Mouse (Mus musculus): Measurements from ENCODE around the gene Stat5b.

Stat5b gene

GRCm38 (mm10) chr11:100865618-100866017, 15.1 kb upstream of the Stat5b start:
- DNase-seq (ENCODE audit: low read depth) = no peak

GRCm38 (mm10) chr11:100863141-100863540, 12.6 kb upstream of the Stat5b start:
- DNase-seq (ENCODE audit: low read depth) = no peak

- DNase-seq (ENCODE audit: low read depth) = no peak
These were observed 11.3 kb upstream of the Stat5b start for GRCm38 (mm10) chr11:100861836-100862235.

- no peak for DNase-seq (ENCODE audit: low read depth)
These were observed 10.8 kb upstream of the Stat5b start for GRCm38 (mm10) chr11:100861335-100861734.

GRCm38 (mm10) chr11:100860198-100861048, 9.9 kb upstream of the Stat5b start:
- DNase-seq (ENCODE audit: low read depth) = peak; percentile 75

GRCm38 (mm10) chr11:100859579-100860075, 9.1 kb upstream of the Stat5b start:
- DNase-seq (ENCODE audit: low read depth) = no peak

- no peak for DNase-seq (ENCODE audit: low read depth)
These were observed 8.5 kb upstream of the Stat5b start, which contains the start of gene Stat5a for GRCm38 (mm10) chr11:100858935-100859578. Gene Stat5a, plus strand, starts transcription at chr11:100859351.

GRCm38 (mm10) chr11:100857960-100858359, 7.4 kb upstream of the Stat5b start:
- no peak for DNase-seq (ENCODE audit: low read depth)

GRCm38 (mm10) chr11:100855178-100855577, 4.7 kb upstream of the Stat5b start:
- no peak for DNase-seq (ENCODE audit: low read depth)

- DNase-seq (ENCODE audit: low read depth) = no peak
These were observed 3.7 kb upstream of the Stat5b start for GRCm38 (mm10) chr11:100854268-100854667.

- DNase-seq (ENCODE audit: low read depth) = no peak
These were observed 2.5 kb upstream of the Stat5b start for GRCm38 (mm10) chr11:100853018-100853417.

GRCm38 (mm10) chr11:100852088-100852487, 1.6 kb upstream of the Stat5b start:
- no peak for DNase-seq (ENCODE audit: low read depth)

GRCm38 (mm10) chr11:100850778-100851528, 429 bp upstream of the Stat5b start:
- no peak for DNase-seq (ENCODE audit: low read depth)

- peak; percentile 55 for DNase-seq (ENCODE audit: low read depth)
These were observed 977 bp downstream of the Stat5b start for GRCm38 (mm10) chr11:100849456-100850037.

- no peak for DNase-seq (ENCODE audit: low read depth)
These were observed 1.6 kb downstream of the Stat5b start for GRCm38 (mm10) chr11:100848789-100849379.

- DNase-seq (ENCODE audit: low read depth) = no peak
These were observed 2.4 kb downstream of the Stat5b start for GRCm38 (mm10) chr11:100848080-100848479.

GRCm38 (mm10) chr11:100847572-100847971, 3.0 kb downstream of the Stat5b start:
- no peak for DNase-seq (ENCODE audit: low read depth)

- no peak for DNase-seq (ENCODE audit: low read depth)
These were observed 4.7 kb downstream of the Stat5b start for GRCm38 (mm10) chr11:100845793-100846192.

GRCm38 (mm10) chr11:100844121-100844520, 6.4 kb downstream of the Stat5b start:
- no peak for DNase-seq (ENCODE audit: low read depth)

GRCm38 (mm10) chr11:100843070-100843669, 7.4 kb downstream of the Stat5b start:
- DNase-seq (ENCODE audit: low read depth) = no peak

GRCm38 (mm10) chr11:100842025-100842424, 8.5 kb downstream of the Stat5b start:
- no peak for DNase-seq (ENCODE audit: low read depth)
